Mouse (Mus musculus) MEL (cell line): Measurements from ENCODE around the gene Hist2h3c1. TPM values are rescaled to one million over a fixed set of nuclear protein-coding genes. Genes with fewer than 3 reads are reported as not detected.
A peak's percentile ranks its signal among the peaks of the same experiment; 100 is the strongest.

Experiments
- DNase-seq: peaks from one replicate; pipeline ENCODE4 v3.0.0; 2011; ENCODE audit warnings: low read depth, low spot score
- H3K27ac ChIP-seq: 2 replicates; pipeline ENCODE4 v1.5.1; 2012; ENCODE audit warnings: low read depth, mild to moderate bottlenecking, control low read depth, low read length, moderate library complexity; ENCODE audit not compliant: control insufficient read depth
- H3K27me3 ChIP-seq, 2 experiments: fragments of 150-350 bp in 1 of 2; sonication (generic) in 1 of 2; 2 replicates each; pipeline ENCODE4 v1.6.1; 2012; ENCODE audit warnings: low read length in 2 of 2, mild to moderate bottlenecking in 2 of 2, improper control_type of control experiment in 1 of 2, moderate library complexity in 1 of 2; ENCODE audit not compliant: insufficient read depth in 2 of 2, control insufficient read depth in 1 of 2
- H3K36me3 ChIP-seq, 2 experiments: 2 replicates each; pipeline ENCODE4 v1.6.1; 2012 to 2014; ENCODE audit warnings: low read length in 2 of 2, improper control_type of control experiment in 1 of 2, inconsistent platforms in 1 of 2, mild to moderate bottlenecking in 1 of 2; ENCODE audit not compliant: insufficient read depth in 2 of 2, control insufficient read depth in 1 of 2
- H3K4me1 ChIP-seq, 2 experiments: fragments of 150-350 bp in 1 of 2; sonication (generic) in 1 of 2; 2 replicates each; pipeline ENCODE4 v1.6.1; 2012; ENCODE audit warnings: low read length in 2 of 2, improper control_type of control experiment in 1 of 2, mild to moderate bottlenecking in 1 of 2; ENCODE audit not compliant: insufficient read depth in 2 of 2, control insufficient read depth in 1 of 2
- H3K4me3 ChIP-seq, 2 experiments: fragments of 150-350 bp in 1 of 2; sonication (generic) in 1 of 2; 2 replicates each; pipeline ENCODE4 v1.5.1; 2012; ENCODE audit warnings: low read depth in 2 of 2, low read length in 2 of 2, mild to moderate bottlenecking in 2 of 2, moderate library complexity in 2 of 2, control low read depth in 1 of 2, improper control_type of control experiment in 1 of 2; ENCODE audit not compliant: control insufficient read depth in 1 of 2, insufficient read depth in 1 of 2
- H3K79me2 ChIP-seq: 2 replicates; pipeline ENCODE4 v1.6.1; 2012; ENCODE audit warnings: mild to moderate bottlenecking, low read length, moderate library complexity; ENCODE audit not compliant: control insufficient read depth, poor library complexity, insufficient read depth
- H3K9ac ChIP-seq: 2 replicates; pipeline ENCODE4 v1.6.1; 2012; ENCODE audit warnings: low read depth, mild to moderate bottlenecking, control low read depth, low read length, moderate library complexity; ENCODE audit not compliant: control insufficient read depth, poor library complexity, severe bottlenecking
- H3K9me3 ChIP-seq: fragments of 150-350 bp; sonication (generic); replicated peaks from 2 replicates; pipeline ENCODE4 v1.6.1; 2012; ENCODE audit warnings: mild to moderate bottlenecking, low read length, improper control_type of control experiment, moderate library complexity; ENCODE audit not compliant: insufficient read depth
- CHD1 ChIP-seq: IDR thresholded peaks from 2 replicates; pipeline ENCODE4 v1.6.1; 2012; ENCODE audit warnings: low read depth, mild to moderate bottlenecking, inconsistent platforms, low read length, improper control_type of control experiment
- CHD2 ChIP-seq: IDR thresholded peaks from 2 replicates; pipeline ENCODE4 v1.6.1; 2011; ENCODE audit warnings: low read length, improper control_type of control experiment
- E2F4 ChIP-seq: IDR thresholded peaks from 2 replicates; pipeline ENCODE4 v1.6.1; 2011; ENCODE audit warnings: low read depth, low read length, improper control_type of control experiment, borderline replicate concordance
- ELF1 ChIP-seq: IDR thresholded peaks from 2 replicates; pipeline ENCODE4 v1.6.1; 2014; ENCODE audit warnings: low read depth, mild to moderate bottlenecking, inconsistent platforms, low read length, improper control_type of control experiment, moderate library complexity
- GABPA ChIP-seq: IDR thresholded peaks from 2 replicates; pipeline ENCODE4 v1.6.1; 2012; ENCODE audit warnings: low read depth, mild to moderate bottlenecking, inconsistent platforms, low read length, improper control_type of control experiment, moderate library complexity
- HCFC1 ChIP-seq: IDR thresholded peaks from 2 replicates; pipeline ENCODE4 v1.6.1; 2012; ENCODE audit warnings: low read depth, mild to moderate bottlenecking, inconsistent platforms, low read length, improper control_type of control experiment, moderate library complexity
- KAT2A ChIP-seq: conservative IDR thresholded peaks from 2 replicates; pipeline ENCODE4 v1.6.1; 2012; ENCODE audit warnings: low read depth, low read length, improper control_type of control experiment, inconsistent platforms
- MAX ChIP-seq: IDR thresholded peaks from 2 replicates; pipeline ENCODE4 v1.6.1; 2011; ENCODE audit warnings: low read length, improper control_type of control experiment
- MAZ ChIP-seq: IDR thresholded peaks from 2 replicates; pipeline ENCODE4 v1.6.1; 2012; ENCODE audit warnings: low read depth, mild to moderate bottlenecking, inconsistent platforms, low read length, improper control_type of control experiment
- MYC ChIP-seq: IDR thresholded peaks from 2 replicates; pipeline ENCODE4 v1.6.1; 2011; ENCODE audit warnings: low read depth, mild to moderate bottlenecking, low read length, improper control_type of control experiment, moderate library complexity
- NELFE ChIP-seq: IDR thresholded peaks from 2 replicates; pipeline ENCODE4 v1.6.1; 2011; ENCODE audit warnings: low read depth, low read length, improper control_type of control experiment
- NRF1 ChIP-seq: IDR thresholded peaks from 2 replicates; pipeline ENCODE4 v1.6.1; 2014; ENCODE audit warnings: low read depth, mild to moderate bottlenecking, inconsistent platforms, low read length, improper control_type of control experiment, moderate library complexity; ENCODE audit not compliant: poor library complexity, insufficient read depth, severe bottlenecking
- POLR2AphosphoS2 ChIP-seq: IDR thresholded peaks from 2 replicates; pipeline ENCODE4 v1.6.1; 2011; ENCODE audit warnings: low read length, improper control_type of control experiment
- POLR2AphosphoS5 ChIP-seq: IDR thresholded peaks from 2 replicates; pipeline ENCODE4 v1.6.1; 2012; ENCODE audit warnings: low read depth, borderline replicate concordance, mild to moderate bottlenecking, inconsistent platforms, low read length, moderate library complexity, mixed read lengths
- SIN3A ChIP-seq: IDR thresholded peaks from 2 replicates; pipeline ENCODE4 v1.6.1; 2012; ENCODE audit warnings: low read length, improper control_type of control experiment, inconsistent platforms
- TAL1 ChIP-seq: IDR thresholded peaks from 2 replicates; pipeline ENCODE4 v1.6.1; 2012; ENCODE audit warnings: mild to moderate bottlenecking, inconsistent platforms, low read length, moderate library complexity, mixed read lengths
- TCF12 ChIP-seq: IDR thresholded peaks from 2 replicates; pipeline ENCODE4 v1.6.1; 2014; ENCODE audit warnings: low read depth, mild to moderate bottlenecking, inconsistent platforms, low read length, improper control_type of control experiment, moderate library complexity
- UBTF ChIP-seq: IDR thresholded peaks from 2 replicates; pipeline ENCODE4 v1.6.1; 2012; ENCODE audit warnings: low read depth, mild to moderate bottlenecking, inconsistent platforms, low read length, improper control_type of control experiment, moderate library complexity, borderline replicate concordance; ENCODE audit not compliant: insufficient read depth
- USF1 ChIP-seq: IDR thresholded peaks from 2 replicates; pipeline ENCODE4 v1.6.1; 2014; ENCODE audit warnings: low read depth, mild to moderate bottlenecking, inconsistent platforms, low read length, improper control_type of control experiment, moderate library complexity
- ZC3H11A ChIP-seq: IDR thresholded peaks from 2 replicates; pipeline ENCODE4 v1.6.1; 2012; ENCODE audit warnings: low read depth, mild to moderate bottlenecking, inconsistent platforms, low read length, improper control_type of control experiment
- ZKSCAN1 ChIP-seq: IDR thresholded peaks from 2 replicates; pipeline ENCODE4 v1.6.1; 2012; ENCODE audit warnings: low read depth, mild to moderate bottlenecking, inconsistent platforms, low read length, improper control_type of control experiment, moderate library complexity
- ZMIZ1 ChIP-seq: IDR thresholded peaks from 2 replicates; pipeline ENCODE4 v1.6.1; 2012; ENCODE audit warnings: low read depth, mild to moderate bottlenecking, inconsistent platforms, low read length, improper control_type of control experiment, moderate library complexity
- ZNF384 ChIP-seq: IDR thresholded peaks from 2 replicates; pipeline ENCODE4 v1.6.1; 2012; ENCODE audit warnings: low read depth, mild to moderate bottlenecking, inconsistent platforms, low read length, improper control_type of control experiment
- polyA plus RNA-seq, 2 experiments: library from polyadenylated mRNA; stranded (reverse) in 1 of 2; unstranded in 1 of 2; fragments of >175 nt in 1 of 2; fragments of >200 nt in 1 of 2; gene quantifications; 2 replicates each; pipeline versions ENCODE4 v1.2.1 to v1.2.4; 2012; ENCODE audit warnings: low replicate concordance in 2 of 2, low read depth in 1 of 2; ENCODE audit not compliant: insufficient read length in 2 of 2, insufficient read depth in 1 of 2, missing spikeins in 1 of 2
- total RNA-seq: library from RNA; depleted of rRNA; stranded (reverse); fragments of 300-350 nt; gene quantifications from 2 replicates; pipeline ENCODE4 v1.2.3, GENCODE M21; 2012

Gene Hist2h3c1
- total and polyA plus RNA-seq, 3 experiments: 1.5 TPM; not detected in 2

DNA sequence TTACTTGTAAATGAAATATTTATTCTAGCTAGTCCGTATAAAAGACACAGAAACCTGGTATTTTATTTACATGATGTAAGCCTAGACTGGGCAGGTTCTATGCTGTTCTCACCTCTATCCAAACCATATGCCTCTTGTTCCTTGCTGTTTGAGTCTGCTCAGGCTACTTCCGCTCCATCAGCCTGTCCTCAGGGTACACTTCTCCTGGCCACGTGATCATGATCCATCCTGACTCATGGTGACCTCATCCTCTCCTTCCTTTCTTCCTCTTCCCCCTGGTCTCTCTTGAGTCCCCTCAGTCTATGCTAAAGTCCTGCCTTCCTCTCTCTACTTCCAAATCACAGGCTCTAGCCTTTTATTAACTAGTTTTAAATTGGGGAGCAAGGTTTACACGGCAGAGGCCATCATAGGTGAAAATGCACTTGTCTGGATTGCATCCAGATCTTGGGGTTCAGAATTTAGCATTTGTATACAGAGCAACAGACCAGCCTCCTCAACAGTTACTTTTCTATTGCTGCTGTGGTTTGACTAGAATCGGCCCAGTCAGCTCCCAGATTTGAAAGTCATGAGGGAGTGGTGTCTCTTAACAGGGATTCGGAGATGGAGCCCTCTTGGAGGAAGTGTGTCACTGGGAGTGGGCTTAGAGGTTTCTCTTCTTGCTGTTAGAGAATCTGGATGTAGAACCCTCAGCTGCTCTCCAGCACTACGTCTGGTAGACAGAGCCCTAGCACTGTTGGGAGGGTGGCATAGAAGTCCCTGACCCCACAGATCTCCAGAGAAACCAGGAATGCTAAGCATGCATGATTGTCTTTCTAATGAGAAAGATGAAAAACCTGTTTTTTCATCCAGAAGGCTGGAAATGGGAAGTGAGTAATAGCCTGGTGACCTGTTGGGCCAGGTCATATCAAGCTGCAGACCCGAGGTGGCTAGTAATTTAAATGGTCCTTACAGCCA, 19.5 kb upstream of the Hist2h3c1 start:
- Histone ChIP-seq H3K4me3 (no peak overlapping the region), H3K36me3 (peaks cover 0 to 59% of the 10 kb centered on the region in 2 experiments; a peak in 2 of 4 replicates), H3K79me2 (peaks cover 4% of the 10 kb centered on the region; the same call in 1 of the 2 replicates), H3K9ac (no peak overlapping the region), H3K4me1 (peaks cover 18 to 53% of the 10 kb centered on the region in 2 experiments)
- peak; percentile 63 for DNase-seq
- TF ChIP-seq CHD1 (no peak), SIN3A (no peak), MAX (no peak), ZC3H11A (no peak), TAL1 (no peak), ZKSCAN1 (no peak), POLR2AphosphoS2 (no peak), CHD2 (no peak), MYC (no peak), HCFC1 (no peak), USF1 (no peak), NRF1 (no peak), ZMIZ1 (no peak)
- TF ChIP-seq, all 39 proteins: peak for 0
- no peaks in the 10 kb centered on the region for H3K9me3 ChIP-seq
- H3K27me3 ChIP-seq: no peaks in the 10 kb centered on the region
- no peak overlapping the region for H3K27ac ChIP-seq

DNA sequence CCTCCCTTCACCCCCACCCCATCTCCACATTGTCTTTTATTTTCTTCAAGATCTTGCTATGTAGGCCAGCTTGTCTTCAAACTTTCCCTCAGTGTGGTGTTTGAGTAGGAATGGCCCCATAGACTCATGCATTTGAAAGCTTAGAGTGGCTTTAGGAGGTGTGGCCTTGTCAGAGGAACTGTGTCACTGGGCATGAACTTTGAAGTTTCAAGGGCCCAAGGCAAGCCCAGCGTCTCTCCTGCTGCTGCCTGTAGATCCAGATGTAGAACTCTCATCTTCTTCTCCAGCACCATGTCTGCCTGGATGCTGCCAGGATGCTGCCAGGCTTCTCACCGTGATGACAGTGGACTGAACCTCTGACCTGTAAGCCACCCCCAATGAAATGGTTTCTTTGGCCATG, 17.7 kb upstream of the Hist2h3c1 start:
- Histone ChIP-seq H3K27ac (no peak overlapping the region), H3K4me1 (peaks cover 18 to 44% of the 10 kb centered on the region in 2 experiments), H3K9ac (no peak overlapping the region), H3K36me3 (peaks cover 0 to 43% of the 10 kb centered on the region in 2 experiments; a peak in 2 of 4 replicates), H3K27me3 (no peaks in the 10 kb centered on the region), H3K79me2 (no peaks in the 10 kb centered on the region)
- no peak for TF ChIP-seq E2F4
- TF ChIP-seq, all 39 proteins: peak for 0
- Histone ChIP-seq H3K9me3 (no peaks in the 10 kb centered on the region), H3K4me3 (no peak overlapping the region)
- DNase-seq: no peak

DNA sequence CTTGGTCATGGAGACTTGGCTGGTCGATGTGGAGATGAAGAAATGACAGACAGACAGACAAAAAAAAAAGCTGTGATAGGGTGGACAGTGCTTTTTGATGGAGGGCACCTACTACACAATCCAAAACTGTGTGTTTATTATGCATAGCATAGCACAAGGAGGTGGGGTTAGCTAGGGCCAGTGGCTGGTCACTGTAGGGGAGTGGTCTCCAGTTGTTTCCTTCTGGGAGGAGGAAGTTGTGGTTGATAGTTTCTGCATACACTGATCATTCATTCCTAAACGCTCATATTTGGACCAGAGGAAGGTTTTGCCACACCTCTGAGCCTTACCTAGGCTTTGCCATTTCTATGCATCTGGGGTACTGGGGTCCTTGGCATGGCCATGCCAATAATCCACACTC, 16.1 kb upstream of the Hist2h3c1 start:
- TF ChIP-seq ZNF384 (no peak), NELFE (no peak), MAX (no peak), TCF12 (no peak), CHD1 (no peak), MYC (no peak), ELF1 (no peak), POLR2AphosphoS5 (no peak), KAT2A (no peak), NRF1 (no peak), MAZ (no peak), UBTF (no peak), GABPA (no peak), E2F4 (no peak)
- TF ChIP-seq, all 39 proteins: peak for 0
- Histone ChIP-seq H3K27ac (no peak overlapping the region), H3K79me2 (no peaks in the 10 kb centered on the region), H3K36me3 (peaks cover 0 to 32% of the 10 kb centered on the region in 2 experiments; a peak in 2 of 4 replicates), H3K4me1 (peaks cover 15 to 32% of the 10 kb centered on the region in 2 experiments), H3K27me3 (no peaks in the 10 kb centered on the region), H3K9me3 (no peaks in the 10 kb centered on the region), H3K9ac (no peak overlapping the region), H3K4me3 (no peak overlapping the region)
- DNase-seq: peak; percentile 45
